Mouse (Mus musculus) heart, adult 2 months (tissue): ENCODE measurements at regions not wholly inside any gene's neighbourhood (a gene's known extent, or its start where the extent isn't known, plus 50 kb on each side); places are given as distances from the start of the nearest gene placed in this dataset.

Experiments used
- EP300 ChIP-seq: fragments of 200-500 bp; IDR thresholded peaks from 2 replicates; pipeline ENCODE4 v1.6.1; 2011; ENCODE audit warnings: low read depth, low read length, control low read depth; ENCODE audit not compliant: insufficient read depth
- POLR2A ChIP-seq: fragments of 200-500 bp; IDR thresholded peaks from 2 replicates; pipeline ENCODE4 v1.6.1; 2011; ENCODE audit warnings: mild to moderate bottlenecking, low read depth, low read length, control low read depth; ENCODE audit not compliant: insufficient read depth

DNA sequence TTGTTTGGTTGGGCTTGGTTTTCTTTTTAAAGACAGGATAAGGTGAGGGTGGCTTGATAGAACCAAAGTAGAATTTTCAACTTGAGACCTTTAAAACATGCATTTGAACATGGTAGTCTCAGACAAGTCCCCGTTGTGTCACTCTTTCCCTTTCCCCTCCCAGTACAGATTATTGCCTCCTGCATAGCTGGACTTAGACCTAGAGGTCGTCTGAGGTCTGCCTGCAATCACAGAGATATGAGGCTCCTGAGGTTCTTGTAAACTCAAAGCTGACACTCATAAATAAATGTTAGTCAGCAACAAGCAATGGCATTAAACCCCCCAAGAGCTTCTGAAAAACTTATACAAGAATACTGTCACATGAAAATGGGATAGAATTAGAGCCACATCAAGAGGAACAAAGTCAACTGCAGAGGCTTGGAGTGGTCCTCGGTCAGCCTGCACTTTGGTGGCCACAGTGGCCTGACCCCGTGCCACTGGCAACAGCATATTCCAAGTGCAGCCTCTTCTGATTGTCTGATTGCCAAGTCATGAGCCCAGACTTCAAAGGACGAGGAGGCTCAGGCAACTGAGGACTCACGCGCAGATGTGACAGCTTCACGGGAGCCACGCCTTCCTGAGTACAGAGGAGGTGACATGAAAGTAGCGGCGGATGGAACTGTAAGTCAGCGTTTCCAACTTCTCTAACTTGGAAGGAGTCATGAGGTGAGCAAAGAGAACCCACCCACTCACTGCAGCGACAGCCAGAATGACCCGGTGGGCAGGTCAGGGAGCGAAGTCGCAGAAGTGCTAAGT lies 148.8 kb upstream of the Ado start:
- TF ChIP-seq POLR2A, result no peak
- TF ChIP-seq EP300, result no peak
